Mouse (Mus musculus): Measurements from ENCODE around the gene Myh14.

Myh14 gene

GRCm38 (mm10) chr7:44666462-44666861 lies 4.2 kb downstream of the Myh14 start:
- Histone ChIP-seq H3K27me3 (ENCODE audit: insufficient read depth, low read length) (no peaks in the 10 kb centered on the region), H3K4me3 (replicated peaks; ENCODE audit: low read length) (no peak overlapping the region), H3K9me3 (ENCODE audit: low read length) (no peaks in the 10 kb centered on the region), H3K36me3 (ENCODE audit: insufficient read depth, low read length) (no peaks in the 10 kb centered on the region), H3K4me1 (replicated peaks; ENCODE audit: low read depth, low read length) (peaks cover 58% of the 10 kb centered on the region)
- TF ChIP-seq POU5F1 (IDR thresholded peaks at IDR 0.05; ENCODE audit: borderline replicate concordance, low read length): no peak
- peak; percentile 72 for TF ChIP-seq CTCF (conservative IDR thresholded peaks at IDR 0.05; ENCODE audit: low read length)
- no peak for TF ChIP-seq NANOG (IDR thresholded peaks at IDR 0.05; ENCODE audit: borderline replicate concordance, low read length)

GRCm38 (mm10) chr7:44664731-44665130 lies 5.9 kb downstream of the Myh14 start:
- H3K27me3 ChIP-seq (ENCODE audit: insufficient read depth, low read length): no peaks in the 10 kb centered on the region
- peaks cover 46% of the 10 kb centered on the region for H3K4me1 ChIP-seq (replicated peaks; ENCODE audit: low read depth, low read length)
- no peaks in the 10 kb centered on the region for H3K9me3 ChIP-seq (ENCODE audit: low read length)
- H3K4me3 ChIP-seq (replicated peaks; ENCODE audit: low read length): peak overlapping the region; percentile 70
- H3K36me3 ChIP-seq (ENCODE audit: insufficient read depth, low read length): no peaks in the 10 kb centered on the region
- no peak for TF ChIP-seq NANOG (IDR thresholded peaks at IDR 0.05; ENCODE audit: borderline replicate concordance, low read length)
- no peak for TF ChIP-seq CTCF (conservative IDR thresholded peaks at IDR 0.05; ENCODE audit: low read length)
- TF ChIP-seq POU5F1 (IDR thresholded peaks at IDR 0.05; ENCODE audit: borderline replicate concordance, low read length): no peak

DNA sequence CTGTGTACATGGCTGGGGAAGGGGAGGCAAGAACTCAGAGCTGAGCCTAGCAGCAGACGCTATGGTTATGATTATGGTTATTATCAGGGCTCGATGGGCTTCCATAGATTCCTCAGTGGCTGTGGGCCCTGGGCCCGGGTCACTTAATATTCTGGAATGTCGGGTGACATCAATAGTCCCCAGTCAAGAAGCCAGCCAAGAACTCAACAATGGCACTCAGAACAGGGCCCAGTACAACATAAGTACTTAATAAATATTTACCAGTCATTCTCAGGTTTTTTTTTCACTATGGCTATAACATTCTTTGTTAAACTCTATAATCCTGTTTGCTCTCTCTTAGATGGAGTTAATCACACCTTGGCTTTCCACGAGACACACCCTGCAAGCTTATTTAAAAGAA lies 7.1 kb downstream of the Myh14 start:
- Histone ChIP-seq H3K27me3 (ENCODE audit: insufficient read depth, low read length) (no peaks in the 10 kb centered on the region), H3K4me3 (replicated peaks; ENCODE audit: low read length) (no peak overlapping the region), H3K9me3 (ENCODE audit: low read length) (no peaks in the 10 kb centered on the region), H3K4me1 (replicated peaks; ENCODE audit: low read depth, low read length) (peaks cover 38% of the 10 kb centered on the region), H3K36me3 (ENCODE audit: insufficient read depth, low read length) (no peaks in the 10 kb centered on the region)
- TF ChIP-seq NANOG (IDR thresholded peaks at IDR 0.05; ENCODE audit: borderline replicate concordance, low read length) (no peak), POU5F1 (IDR thresholded peaks at IDR 0.05; ENCODE audit: borderline replicate concordance, low read length) (no peak), CTCF (conservative IDR thresholded peaks at IDR 0.05; ENCODE audit: low read length) (no peak)

DNA sequence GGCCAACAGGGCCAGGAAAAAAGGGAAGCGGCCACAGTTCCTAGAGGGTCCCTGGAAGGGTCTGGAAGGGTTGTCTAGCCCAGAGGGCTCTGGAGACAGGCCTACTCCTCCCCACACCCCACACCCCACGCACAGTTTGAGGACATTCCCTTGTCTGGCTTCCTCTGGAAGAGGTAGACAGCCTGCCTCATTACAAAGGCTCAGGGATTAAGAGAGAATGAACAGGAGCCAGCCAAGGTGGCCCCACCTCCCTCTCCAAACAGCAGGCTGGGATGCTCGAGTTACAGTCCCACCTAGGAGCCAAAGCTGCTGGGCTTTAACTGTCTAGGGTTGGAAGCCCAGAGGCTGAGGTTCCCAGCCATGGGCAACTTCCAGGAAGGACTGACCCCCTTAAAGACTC lies 8.1 kb downstream of the Myh14 start:
- peak overlapping the region; percentile 26 for H3K4me3 ChIP-seq (replicated peaks; ENCODE audit: low read length)
- TF ChIP-seq NANOG (IDR thresholded peaks at IDR 0.05; ENCODE audit: borderline replicate concordance, low read length): no peak
- no peak for TF ChIP-seq POU5F1 (IDR thresholded peaks at IDR 0.05; ENCODE audit: borderline replicate concordance, low read length)
- TF ChIP-seq CTCF (conservative IDR thresholded peaks at IDR 0.05; ENCODE audit: low read length): no peak
- no peaks in the 10 kb centered on the region for H3K9me3 ChIP-seq (ENCODE audit: low read length)
- no peaks in the 10 kb centered on the region for H3K36me3 ChIP-seq (ENCODE audit: insufficient read depth, low read length)
- 0 out of 2 replicates have a peak, but pooled peaks cover 2% of the 10 kb centered on the region for H3K27me3 ChIP-seq (ENCODE audit: insufficient read depth, low read length)
- peaks cover 28% of the 10 kb centered on the region for H3K4me1 ChIP-seq (replicated peaks; ENCODE audit: low read depth, low read length)

GRCm38 (mm10) chr7:44662168-44662567 lies 8.5 kb downstream of the Myh14 start:
- H3K27me3 ChIP-seq (ENCODE audit: insufficient read depth, low read length): 0 out of 2 replicates have a peak, but pooled peaks cover 2% of the 10 kb centered on the region
- no peaks in the 10 kb centered on the region for H3K36me3 ChIP-seq (ENCODE audit: insufficient read depth, low read length)
- H3K4me1 ChIP-seq (replicated peaks; ENCODE audit: low read depth, low read length): peaks cover 28% of the 10 kb centered on the region
- H3K4me3 ChIP-seq (replicated peaks; ENCODE audit: low read length): peak overlapping the region; percentile 26
- no peaks in the 10 kb centered on the region for H3K9me3 ChIP-seq (ENCODE audit: low read length)
- TF ChIP-seq NANOG (IDR thresholded peaks at IDR 0.05; ENCODE audit: borderline replicate concordance, low read length) (no peak), CTCF (conservative IDR thresholded peaks at IDR 0.05; ENCODE audit: low read length) (no peak), POU5F1 (IDR thresholded peaks at IDR 0.05; ENCODE audit: borderline replicate concordance, low read length) (no peak)

DNA sequence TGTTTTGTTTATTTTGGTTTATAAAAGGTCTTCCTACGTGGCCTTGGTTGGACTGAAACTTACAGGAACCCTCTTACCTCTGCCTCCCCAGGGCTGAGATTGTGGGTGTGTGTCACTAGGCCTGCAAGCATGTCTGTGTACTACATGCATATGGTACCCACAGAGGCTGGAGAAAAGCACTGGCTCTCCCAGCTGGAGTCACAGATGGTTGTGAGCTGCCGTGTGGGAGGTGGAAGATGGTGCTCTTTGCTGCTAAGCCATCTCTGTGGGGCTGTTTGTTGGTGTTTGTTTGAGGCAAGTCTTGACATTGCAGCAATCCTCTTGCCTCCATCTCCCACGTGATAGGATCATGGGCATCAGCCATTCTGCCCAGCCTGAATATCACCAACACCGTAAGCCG lies 9.4 kb downstream of the Myh14 start:
- peaks cover 28% of the 10 kb centered on the region for H3K4me1 ChIP-seq (replicated peaks; ENCODE audit: low read depth, low read length)
- TF ChIP-seq CTCF (conservative IDR thresholded peaks at IDR 0.05; ENCODE audit: low read length) (no peak), POU5F1 (IDR thresholded peaks at IDR 0.05; ENCODE audit: borderline replicate concordance, low read length) (no peak), NANOG (IDR thresholded peaks at IDR 0.05; ENCODE audit: borderline replicate concordance, low read length) (no peak)

DNA sequence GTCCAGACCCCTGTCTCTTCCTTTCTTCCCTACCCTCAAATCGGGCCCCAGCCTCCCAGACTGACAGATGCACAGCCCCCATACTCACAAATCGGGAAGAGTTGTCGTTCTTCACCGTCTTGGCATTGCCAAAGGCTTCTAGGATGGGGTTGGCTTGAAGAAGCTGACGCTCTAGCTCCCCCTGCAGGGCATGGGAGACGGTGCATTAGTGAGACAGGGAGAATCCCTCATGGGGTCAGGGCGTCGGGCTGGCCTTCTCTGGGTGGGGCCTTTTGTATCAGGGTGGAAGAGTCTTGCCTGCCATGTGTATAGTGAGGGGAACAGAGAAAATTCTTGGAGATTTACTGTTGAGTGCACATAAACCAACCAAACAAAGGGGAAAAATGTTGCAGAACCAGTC lies 15.1 kb downstream of the Myh14 start:
- no peaks in the 10 kb centered on the region for H3K9me3 ChIP-seq (ENCODE audit: low read length)
- TF ChIP-seq NANOG (IDR thresholded peaks at IDR 0.05; ENCODE audit: borderline replicate concordance, low read length) (no peak), POU5F1 (IDR thresholded peaks at IDR 0.05; ENCODE audit: borderline replicate concordance, low read length) (no peak), CTCF (conservative IDR thresholded peaks at IDR 0.05; ENCODE audit: low read length) (peak; percentile 90)
- H3K36me3 ChIP-seq (ENCODE audit: insufficient read depth, low read length): no peaks in the 10 kb centered on the region
- no peak overlapping the region for H3K4me3 ChIP-seq (replicated peaks; ENCODE audit: low read length)
- H3K27me3 ChIP-seq (ENCODE audit: insufficient read depth, low read length): 0 out of 2 replicates have a peak, but pooled peaks cover 2% of the 10 kb centered on the region
- peaks cover 15% of the 10 kb centered on the region for H3K4me1 ChIP-seq (replicated peaks; ENCODE audit: low read depth, low read length)

More for the DNA sequence above, 9.4 kb downstream of the Myh14 start:
- no peak overlapping the region for H3K4me3 ChIP-seq (replicated peaks; ENCODE audit: low read length)
- no peaks in the 10 kb centered on the region for H3K36me3 ChIP-seq (ENCODE audit: insufficient read depth, low read length)
- 0 out of 2 replicates have a peak, but pooled peaks cover 2% of the 10 kb centered on the region for H3K27me3 ChIP-seq (ENCODE audit: insufficient read depth, low read length)
- H3K9me3 ChIP-seq (ENCODE audit: low read length): no peaks in the 10 kb centered on the region

DNA sequence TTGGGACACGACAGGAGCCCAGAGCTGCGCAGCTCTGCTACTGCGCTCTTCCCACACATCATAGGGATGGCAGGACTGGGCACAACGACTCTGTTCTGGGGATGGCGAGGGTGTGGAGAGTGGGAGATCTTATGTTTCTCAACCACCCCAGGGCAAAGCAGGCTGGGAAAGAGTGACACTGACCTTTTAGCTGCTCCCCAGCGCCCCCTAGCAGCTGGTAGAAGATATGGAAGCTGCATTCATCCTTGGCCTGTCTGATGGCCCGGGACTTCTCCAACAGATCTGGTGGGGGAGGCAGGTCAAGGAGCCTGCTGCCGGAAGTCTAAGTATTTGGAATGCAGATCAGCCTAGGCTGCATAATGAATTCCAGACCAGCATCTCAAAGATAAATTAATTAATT lies 16.9 kb downstream of the Myh14 start:
- H3K4me1 ChIP-seq (replicated peaks; ENCODE audit: low read depth, low read length): peaks cover 21% of the 10 kb centered on the region
- TF ChIP-seq POU5F1 (IDR thresholded peaks at IDR 0.05; ENCODE audit: borderline replicate concordance, low read length): no peak
- peak; percentile 71 for TF ChIP-seq CTCF (conservative IDR thresholded peaks at IDR 0.05; ENCODE audit: low read length)
- H3K36me3 ChIP-seq (ENCODE audit: insufficient read depth, low read length): no peaks in the 10 kb centered on the region
- H3K4me3 ChIP-seq (replicated peaks; ENCODE audit: low read length): no peak overlapping the region
- H3K9me3 ChIP-seq (ENCODE audit: low read length): no peaks in the 10 kb centered on the region
- H3K27me3 ChIP-seq (ENCODE audit: insufficient read depth, low read length): 0 out of 2 replicates have a peak, but pooled peaks cover 2% of the 10 kb centered on the region

- Histone ChIP-seq H3K36me3 (ENCODE audit: insufficient read depth, low read length) (no peaks in the 10 kb centered on the region), H3K9me3 (ENCODE audit: low read length) (no peaks in the 10 kb centered on the region), H3K4me3 (replicated peaks; ENCODE audit: low read length) (no peak overlapping the region), H3K4me1 (replicated peaks; ENCODE audit: low read depth, low read length) (peaks cover 26% of the 10 kb centered on the region), H3K27me3 (ENCODE audit: insufficient read depth, low read length) (no peaks in the 10 kb centered on the region)
- TF ChIP-seq POU5F1 (IDR thresholded peaks at IDR 0.05; ENCODE audit: borderline replicate concordance, low read length): no peak
- no peak for TF ChIP-seq CTCF (conservative IDR thresholded peaks at IDR 0.05; ENCODE audit: low read length)
- TF ChIP-seq NANOG (IDR thresholded peaks at IDR 0.05; ENCODE audit: borderline replicate concordance, low read length): no peak
Observed at GRCm38 (mm10) chr7:44651416-44651815, 19.2 kb downstream of the Myh14 start.

All from E14TG2a.4 (cell line).